Mouse (Mus musculus) stomach, embryonic 15.5 days (tissue): ENCODE data around the gene Akap10. TPM values are rescaled to one million over a fixed set of nuclear protein-coding genes. Genes with fewer than 3 reads are reported as not detected.

ENCODE experiments used
- ATAC-seq: fragments of 200-750 bp; cut with Nextera tagmentation; 2 replicates; pipeline ENCODE4 v1.8.0; 2017; ENCODE audit warnings: low read depth, moderate number of reproducible peaks, moderate TSS enrichment; ENCODE audit not compliant: insufficient read depth, low FRiP score
- H3K27ac ChIP-seq: fragments of 300-500 bp; sonication (generic); 2 replicates; pipeline ENCODE4 v1.5.1; 2015; ENCODE audit warnings: mild to moderate bottlenecking, inconsistent platforms
- H3K27me3 ChIP-seq: fragments of 300-500 bp; sonication (generic); replicated peaks from 2 replicates; pipeline ENCODE4 v1.6.1; 2015; ENCODE audit warnings: inconsistent platforms
- H3K36me3 ChIP-seq: fragments of 300-500 bp; sonication (generic); 2 replicates; pipeline ENCODE4 v1.6.1; 2015; ENCODE audit warnings: inconsistent platforms
- H3K4me1 ChIP-seq: fragments of 300-500 bp; sonication (generic); 2 replicates; pipeline ENCODE4 v1.6.1; 2015; ENCODE audit warnings: inconsistent platforms
- H3K4me2 ChIP-seq: fragments of 300-500 bp; sonication (generic); 2 replicates; pipeline ENCODE4 v1.6.1; 2015; ENCODE audit warnings: mild to moderate bottlenecking, inconsistent platforms
- H3K4me3 ChIP-seq: fragments of 300-500 bp; sonication (generic); replicated peaks from 2 replicates; pipeline ENCODE4 v1.5.1; 2015; ENCODE audit warnings: inconsistent platforms
- H3K9ac ChIP-seq: fragments of 300-500 bp; sonication (generic); 2 replicates; pipeline ENCODE4 v1.6.1; 2015; ENCODE audit warnings: inconsistent platforms
- H3K9me3 ChIP-seq: fragments of 300-500 bp; sonication (generic); 2 replicates; pipeline ENCODE4 v1.6.1; 2016; ENCODE audit warnings: inconsistent platforms
- whole genome bisulfite sequencing: fragments of 180-500 bp; shearing (Covaris S2); methylation state at CpG from one replicate; pipeline ENCODE4 v1.1.7; 2015; 5-methylcytosine and 5-hydroxymethylcytosine counted together
- polyA plus RNA-seq: library from polyadenylated mRNA; unstranded; fragments of >200 nt; fragmentation: Nextera tagmentation; extraction: Ambion mirVana; gene quantifications from 2 replicates; pipeline ENCODE4 v1.2.1, GENCODE M21; 2015

Akap10 gene
- polyA plus RNA-seq, 1 experiment from 2014 or later, result 16.7 TPM

DNA sequence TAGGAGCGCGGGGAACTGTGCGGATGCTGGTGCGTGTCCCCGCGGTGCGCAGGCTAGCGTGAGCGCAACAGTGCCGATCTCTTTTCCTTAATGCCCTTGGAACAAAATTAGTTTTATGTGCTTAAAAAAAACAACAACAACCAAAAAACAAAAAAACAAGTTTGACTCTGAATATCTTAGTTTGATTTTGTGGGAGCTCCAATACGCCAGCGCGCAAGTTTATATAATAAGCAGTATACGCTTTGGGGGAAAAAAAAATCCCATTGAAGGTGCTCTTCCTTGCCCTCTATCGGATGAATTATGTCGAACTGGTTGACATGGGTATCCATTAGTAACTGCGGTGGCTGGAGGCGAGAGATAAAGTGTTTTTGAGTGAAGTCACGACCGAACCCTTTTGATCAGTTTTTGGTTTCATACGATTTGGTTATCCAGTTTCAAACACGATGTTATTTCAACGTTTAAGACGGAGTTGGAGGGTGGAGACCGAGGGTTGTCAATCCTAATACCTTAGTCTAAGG is 27.3 kb upstream of the Akap10 start:
- H3K27ac ChIP-seq, result no peak overlapping the region
- ATAC-seq, result peak; percentile 73; the same call in 1 of the 2 replicates
- H3K4me2 ChIP-seq, result peak overlapping the region; percentile 100
- H3K27me3 ChIP-seq, result peaks cover 18% of the 10 kb centered on the region
- H3K36me3 ChIP-seq, result no peaks in the 10 kb centered on the region
- peak overlapping the region; percentile 37; the same call in 1 of the 2 replicates for H3K9ac ChIP-seq
- WGBS, result 2% methylated on average over 25 of the region's 25 CpGs
- peak overlapping the region; percentile 59 for H3K4me3 ChIP-seq
- no peaks in the 10 kb centered on the region for H3K9me3 ChIP-seq
- H3K4me1 ChIP-seq, result peaks cover 5% of the 10 kb centered on the region

GRCm38 (mm10) chr11:61956572-61957295 is 26.7 kb upstream of the Akap10 start, which contains the start of gene Specc1:
TSS of gene Specc1 (plus strand) at chr11:61956763.
- H3K4me1 ChIP-seq, result peaks cover 5% of the 10 kb centered on the region
- under 1% methylated on average over 58 of the region's 58 CpGs for WGBS
- H3K4me2 ChIP-seq, result peak within 1 kb of the TSS; percentile 100
- H3K36me3 ChIP-seq, result no peaks in the 10 kb centered on the region
- H3K9me3 ChIP-seq, result no peaks in the 10 kb centered on the region
- H3K4me3 ChIP-seq, result peak within 1 kb of the TSS; percentile 59
- H3K27me3 ChIP-seq, result peaks cover 18% of the 10 kb centered on the region
- ATAC-seq, result peak; percentile 86
- H3K27ac ChIP-seq, result no peak within 1 kb of the TSS
- peak within 1 kb of the TSS; percentile 37 for H3K9ac ChIP-seq

DNA sequence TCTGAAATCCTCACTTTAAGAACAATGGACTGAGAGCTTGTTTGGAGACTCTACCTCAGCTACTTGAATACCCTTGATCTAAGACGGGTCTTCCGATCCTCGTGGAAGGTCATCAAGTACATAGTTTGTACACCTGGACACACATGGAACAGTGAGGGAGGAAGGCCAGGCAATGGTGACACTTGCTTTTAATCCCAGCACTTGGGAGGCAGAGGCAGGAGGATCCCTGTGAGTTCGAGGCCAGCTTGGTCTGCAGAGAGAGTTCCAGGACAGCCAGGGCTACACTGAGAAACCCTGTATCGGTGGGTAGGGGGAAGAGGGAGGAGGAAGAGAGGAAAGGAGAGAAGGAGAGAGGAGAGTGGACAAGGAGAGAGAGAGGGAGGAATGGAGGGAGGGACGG is 25.9 kb upstream of the Akap10 start:
- no peak for ATAC-seq
- Histone ChIP-seq H3K4me2 (0 out of 2 replicates have a peak overlapping the region, but pooled peaks have one; percentile 100), H3K9ac (no peak overlapping the region), H3K27me3 (peaks cover 18% of the 10 kb centered on the region), H3K36me3 (no peaks in the 10 kb centered on the region), H3K4me1 (peaks cover 5% of the 10 kb centered on the region), H3K27ac (no peak overlapping the region), H3K9me3 (no peaks in the 10 kb centered on the region), H3K4me3 (no peak overlapping the region)
- 80% methylated on average over 6 of the region's 6 CpGs for WGBS

GRCm38 (mm10) chr11:61955136-61955535 is 25.1 kb upstream of the Akap10 start:
- ATAC-seq, result no peak
- WGBS, result 67% methylated on average over 6 of the region's 6 CpGs
- no peak overlapping the region for H3K9ac ChIP-seq

GRCm38 (mm10) chr11:61950632-61951031 is 20.6 kb upstream of the Akap10 start:
- Histone ChIP-seq H3K36me3 (no peaks in the 10 kb centered on the region), H3K9me3 (no peaks in the 10 kb centered on the region), H3K4me1 (no peaks in the 10 kb centered on the region), H3K27me3 (no peaks in the 10 kb centered on the region), H3K27ac (no peak overlapping the region), H3K4me3 (no peak overlapping the region), H3K4me2 (0 out of 2 replicates have a peak overlapping the region, but pooled peaks have one; percentile 10), H3K9ac (no peak overlapping the region)
- 20% methylated on average over 10 of the region's 10 CpGs for WGBS
- no peak for ATAC-seq

More at GRCm38 (mm10) chr11:61955136-61955535, 25.1 kb upstream of the Akap10 start:
- peaks cover 18% of the 10 kb centered on the region for H3K27me3 ChIP-seq
- no peak overlapping the region for H3K4me3 ChIP-seq
- H3K4me2 ChIP-seq, result no peak overlapping the region
- no peak overlapping the region for H3K27ac ChIP-seq
- no peaks in the 10 kb centered on the region for H3K36me3 ChIP-seq
- no peaks in the 10 kb centered on the region for H3K9me3 ChIP-seq
- H3K4me1 ChIP-seq, result peaks cover 5% of the 10 kb centered on the region

GRCm38 (mm10) chr11:61949315-61949714 is 19.3 kb upstream of the Akap10 start:
- no peaks in the 10 kb centered on the region for H3K9me3 ChIP-seq
- H3K27me3 ChIP-seq, result no peaks in the 10 kb centered on the region
- no peak overlapping the region for H3K27ac ChIP-seq
- WGBS, result 2% methylated on average over 3 of the region's 3 CpGs
- no peak overlapping the region for H3K9ac ChIP-seq
- H3K36me3 ChIP-seq, result no peaks in the 10 kb centered on the region
- ATAC-seq, result no peak
- no peak overlapping the region for H3K4me2 ChIP-seq
- H3K4me3 ChIP-seq, result no peak overlapping the region
- H3K4me1 ChIP-seq, result no peaks in the 10 kb centered on the region

DNA sequence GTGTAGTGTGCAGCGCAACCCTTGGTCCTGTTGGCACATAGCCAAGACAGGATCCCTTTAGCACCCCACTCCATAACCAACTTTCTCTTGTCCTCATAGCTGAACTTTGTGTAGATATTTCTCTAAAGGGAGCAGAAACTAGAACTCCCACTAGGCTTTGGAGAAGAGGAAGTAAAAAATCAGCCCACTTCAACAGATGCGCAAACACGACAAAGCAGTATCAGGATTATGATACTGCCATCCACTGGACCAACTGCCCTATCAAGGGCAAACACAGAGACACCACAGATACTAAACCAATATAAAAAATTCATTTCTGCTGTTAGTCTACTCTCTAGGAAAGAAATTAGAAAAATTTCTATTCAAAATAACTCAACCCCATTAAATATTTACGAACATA is 16.6 kb upstream of the Akap10 start:
- Histone ChIP-seq H3K36me3 (no peaks in the 10 kb centered on the region), H3K9me3 (no peaks in the 10 kb centered on the region), H3K9ac (no peak overlapping the region), H3K4me1 (no peaks in the 10 kb centered on the region), H3K4me2 (no peak overlapping the region), H3K27ac (no peak overlapping the region), H3K27me3 (no peaks in the 10 kb centered on the region), H3K4me3 (no peak overlapping the region)
- 93% methylated on average over 4 of the region's 4 CpGs for WGBS
- no peak for ATAC-seq

GRCm38 (mm10) chr11:61944417-61944816 is 14.4 kb upstream of the Akap10 start:
- no peaks in the 10 kb centered on the region for H3K4me1 ChIP-seq
- H3K4me3 ChIP-seq, result no peak overlapping the region
- WGBS, result 80% methylated on average over 9 of the region's 9 CpGs
- no peak overlapping the region for H3K27ac ChIP-seq
- H3K9me3 ChIP-seq, result no peaks in the 10 kb centered on the region
- no peak for ATAC-seq
- H3K27me3 ChIP-seq, result no peaks in the 10 kb centered on the region
- no peaks in the 10 kb centered on the region for H3K36me3 ChIP-seq
- no peak overlapping the region for H3K9ac ChIP-seq
- H3K4me2 ChIP-seq, result no peak overlapping the region

DNA sequence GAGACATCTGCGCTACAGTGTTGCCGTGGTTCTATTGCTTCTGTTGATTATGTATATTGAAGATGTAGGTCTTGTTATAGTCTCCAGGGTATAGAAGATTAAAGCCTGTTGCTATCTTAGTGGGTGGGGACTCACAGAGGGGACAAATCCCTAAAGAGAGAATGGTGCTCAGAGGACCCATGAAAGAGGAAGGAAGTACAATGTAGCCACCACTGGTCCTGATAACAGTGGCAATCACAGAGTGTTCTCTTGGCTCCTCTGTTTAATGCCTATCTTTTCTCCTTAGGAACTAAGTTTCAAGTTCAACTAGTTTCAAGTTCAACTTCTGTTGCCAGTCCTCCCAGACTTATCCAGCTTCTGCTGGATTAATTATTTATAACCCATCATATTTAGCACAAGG is 12.9 kb upstream of the Akap10 start:
- no peak for ATAC-seq
- H3K36me3 ChIP-seq, result no peaks in the 10 kb centered on the region
- no peaks in the 10 kb centered on the region for H3K4me1 ChIP-seq
- no peak overlapping the region for H3K27ac ChIP-seq
- no peaks in the 10 kb centered on the region for H3K9me3 ChIP-seq
- no peak overlapping the region for H3K4me2 ChIP-seq
- H3K4me3 ChIP-seq, result no peak overlapping the region
- H3K27me3 ChIP-seq, result no peaks in the 10 kb centered on the region
- H3K9ac ChIP-seq, result no peak overlapping the region
- 87% methylated on average over 2 of the region's 2 CpGs for WGBS

- Histone ChIP-seq H3K4me2 (no peak overlapping the region), H3K9me3 (no peaks in the 10 kb centered on the region), H3K4me1 (no peaks in the 10 kb centered on the region), H3K27me3 (no peaks in the 10 kb centered on the region), H3K27ac (no peak overlapping the region), H3K36me3 (no peaks in the 10 kb centered on the region), H3K9ac (no peak overlapping the region), H3K4me3 (no peak overlapping the region)
- ATAC-seq, result no peak
- 85% methylated on average over 1 of the region's 1 CpGs for WGBS
Observed at GRCm38 (mm10) chr11:61937761-61938160, 7.7 kb upstream of the Akap10 start.

- no peaks in the 10 kb centered on the region for H3K9me3 ChIP-seq
- H3K27me3 ChIP-seq, result no peaks in the 10 kb centered on the region
- H3K27ac ChIP-seq, result peak overlapping the region; percentile 95
- H3K36me3 ChIP-seq, result no peaks in the 10 kb centered on the region
- peak overlapping the region; percentile 73 for H3K4me2 ChIP-seq
- peak overlapping the region; percentile 82 for H3K4me3 ChIP-seq
- H3K9ac ChIP-seq, result peak overlapping the region; percentile 54; the same call in 1 of the 2 replicates
- ATAC-seq, result no peak
- H3K4me1 ChIP-seq, result 0 out of 2 replicates have a peak, but pooled peaks cover 9% of the 10 kb centered on the region
- WGBS, result 18% methylated on average over 11 of the region's 11 CpGs
Observed at GRCm38 (mm10) chr11:61930640-61931586, 861 bp upstream of the Akap10 start.
